In the genomic region with DNA sequence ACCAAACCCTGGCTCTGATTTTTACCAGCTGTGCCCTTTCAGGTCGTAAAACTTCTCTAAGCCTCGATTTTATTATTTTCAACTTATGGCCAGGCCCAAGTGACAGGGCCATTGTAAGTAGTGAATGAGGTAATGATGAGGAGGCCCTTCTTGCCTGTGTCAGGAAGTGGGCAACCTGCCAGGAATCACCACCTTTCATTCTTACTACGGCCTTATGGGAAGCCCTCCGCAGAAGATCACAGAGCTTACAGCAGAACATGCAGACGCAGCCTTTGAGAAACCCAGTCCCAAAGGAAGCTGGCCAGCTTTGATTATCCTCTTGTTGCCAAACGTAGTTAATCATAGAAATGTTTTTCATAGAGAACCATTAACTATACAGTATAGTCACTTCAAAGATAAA, we compare ENCODE assay signal across 11 mouse cellular contexts.
DNase-seq lines count a peak whose midpoint lies in the region; ATAC-seq and TF ChIP-seq lines count a peak whose summit lies in the region.
"Had no signal": no experiment of that assay in that cellular context is flagged by ENCODE, and none has a peak within 500 bp of the region (broad histone marks: within the 10 kb centered on the region; RNA-seq: fewer than 3 reads in every experiment).

No protein-coding gene starts in this region.

- no peaks in the 10 kb centered on the region for H3K36me3 ChIP-seq in heart, embryonic 13.5 days
- no peaks in the 10 kb centered on the region for H3K36me3 ChIP-seq in thymus, adult 2 months (ENCODE audit: control insufficient read depth, insufficient read depth, low read length)
- H3K36me3 ChIP-seq: embryonic facial prominence, embryonic 13.5 days; G1E had no signal

- no peak overlapping the region for H3K9ac ChIP-seq in heart, embryonic 13.5 days
- H3K9ac ChIP-seq: embryonic facial prominence, embryonic 13.5 days had no signal

- intact Hi-C loops in heart, postnatal 36 days (cut with DNase I), result no loop called here

- H3K4me3 ChIP-seq in heart, embryonic 13.5 days, result no peak overlapping the region
- no peak overlapping the region for H3K4me3 ChIP-seq in thymus, adult 2 months (ENCODE audit: control insufficient read depth, insufficient read depth, low read length)
- H3K4me3 ChIP-seq: embryonic facial prominence, embryonic 13.5 days had no signal

- TF ChIP-seq POLR2A in thymus, adult 2 months (IDR thresholded peaks at IDR 0.05; ENCODE audit: control insufficient read depth, extremely low read depth, insufficient read depth, low read length, poor library complexity), result no peak

- H3K27ac ChIP-seq in heart, embryonic 13.5 days (replicated peaks), result peak overlapping the region; percentile 50; the same call in 1 of the 2 replicates
- H3K27ac ChIP-seq in thymus, adult 2 months (ENCODE audit: control insufficient read depth, insufficient read depth, low read length), result no peak overlapping the region
- H3K27ac ChIP-seq: embryonic facial prominence, embryonic 13.5 days had no signal

- no peaks in the 10 kb centered on the region for H3K9me3 ChIP-seq in heart, embryonic 13.5 days
- H3K9me3 ChIP-seq: embryonic facial prominence, embryonic 13.5 days; G1E had no signal

- H3K27me3 ChIP-seq in heart, embryonic 13.5 days (replicated peaks), result no peaks in the 10 kb centered on the region
- no peaks in the 10 kb centered on the region for H3K27me3 ChIP-seq in thymus, adult 2 months (ENCODE audit: control insufficient read depth, insufficient read depth, low read length)
- H3K27me3 ChIP-seq: embryonic facial prominence, embryonic 13.5 days had no signal

- H3K4me2 ChIP-seq in heart, embryonic 13.5 days, result no peak overlapping the region
- H3K4me2 ChIP-seq: embryonic facial prominence, embryonic 13.5 days; liver, embryonic 11.5 days had no signal

- no peak for DNase-seq in heart, postnatal 36 days
- DNase-seq in thymus, postnatal 25 days, result peak; percentile 8
- no peak for DNase-seq in thymus, adult 2 months
- DNase-seq in kidney, postnatal 25 days, result peak; percentile 54 to 57
- no peak for DNase-seq in gastrocnemius, adult 18-20 months (ENCODE audit: low spot score)
- DNase-seq in layer of hippocampus, postnatal 36 days, result no peak
- no peak for DNase-seq in gastrocnemius, postnatal 10 days

- 19% methylated on average over 6 of the region's 6 CpGs for WGBS in heart, embryonic 13.5 days
- 37% methylated on average over 6 of the region's 6 CpGs for WGBS in thymus, adult 2 months

- TF ChIP-seq CTCF in thymus, adult 2 months (IDR thresholded peaks at IDR 0.05; ENCODE audit: borderline replicate concordance, control insufficient read depth, extremely low read depth, insufficient read depth, low read length, poor library complexity), result no peak

- ATAC-seq in heart, embryonic 13.5 days (ENCODE audit: extremely low read depth, insufficient number of reproducible peaks, low FRiP score, low TSS enrichment), result no peak

- H3K4me1 ChIP-seq in heart, embryonic 13.5 days, result peaks cover 30% of the 10 kb centered on the region
- no peaks in the 10 kb centered on the region for H3K4me1 ChIP-seq in thymus, adult 2 months (replicated peaks; ENCODE audit: control insufficient read depth, insufficient read depth, low read length)

Comparison
In these comparisons a context has a peak if more than half of its experiments do, and no peak if none do; other contexts are left out.
1. DNase-seq: peak in thymus, postnatal 25 days (single experiment) and kidney, postnatal 25 days (2 of 2); none in heart, postnatal 36 days (0 of 2), thymus, adult 2 months (single experiment), gastrocnemius, adult 18-20 months (single experiment), layer of hippocampus, postnatal 36 days (0 of 2) and gastrocnemius, postnatal 10 days (single experiment).